Mouse (Mus musculus): Measurements from ENCODE around the gene Myzap. TPM values are rescaled to one million over a fixed set of nuclear protein-coding genes. Genes with fewer than 3 reads are reported as not detected.
A peak's percentile ranks its signal among the peaks of the same experiment; 100 is the strongest.

Myzap gene
- polyA plus RNA-seq, 1 experiment from 2014 or later, result 4.5 TPM

DNA sequence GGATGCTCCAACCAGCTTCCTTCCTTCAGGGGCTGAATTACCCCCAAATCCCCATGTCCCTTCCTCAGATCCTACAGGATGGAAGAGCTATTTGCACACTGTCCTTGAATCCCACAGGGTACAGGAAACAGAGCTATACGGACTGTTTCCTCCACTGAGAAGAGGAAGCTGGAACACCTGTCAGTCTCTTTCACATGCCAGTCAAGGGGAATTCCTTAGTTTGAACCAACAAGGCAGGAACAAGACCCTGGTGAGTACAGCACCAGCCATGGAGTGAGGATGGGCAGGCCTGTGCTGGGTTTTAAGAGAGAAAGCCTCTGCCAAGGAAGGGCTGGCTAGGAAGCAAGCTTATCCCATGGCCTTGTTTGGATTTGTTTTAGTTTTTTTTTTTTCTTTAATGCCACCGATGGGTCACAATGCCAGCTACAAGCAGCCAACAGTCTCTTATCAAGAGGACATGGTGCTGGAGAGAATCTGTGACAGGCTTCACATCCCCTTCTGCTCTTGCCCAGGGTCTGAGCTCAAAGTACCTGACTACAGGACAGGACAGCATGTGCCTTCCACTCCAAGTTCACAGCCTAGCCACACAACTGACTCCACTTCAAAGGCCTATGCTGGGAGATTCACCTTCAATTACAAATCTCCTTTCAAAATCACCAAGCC, 3.1 kb downstream of the Myzap start:
- Histone ChIP-seq H3K4me3 (ENCODE audit: low read depth, low read length) (no peak overlapping the region), H3K9ac (ENCODE audit: low read length) (no peak overlapping the region), H3K27me3 (ENCODE audit: control insufficient read depth, insufficient read depth, low read length) (no peaks in the 10 kb centered on the region), H3K36me3 (ENCODE audit: control insufficient read depth, insufficient read depth, low read length) (no peaks in the 10 kb centered on the region), H3K4me1 (ENCODE audit: control insufficient read depth, insufficient read depth, low read length) (no peaks in the 10 kb centered on the region), H3K9me3 (ENCODE audit: control insufficient read depth, low read length) (no peaks in the 10 kb centered on the region), H3K4me2 (no peak overlapping the region), H3K27ac (ENCODE audit: low read depth, low read length) (no peak overlapping the region)
- DNase-seq (ENCODE audit: low spot score, missing footprints), result peak; percentile 53
- no peak for ATAC-seq (ENCODE audit: low FRiP score)
- WGBS, result 82% methylated on average over 2 of the region's 2 CpGs

DNA sequence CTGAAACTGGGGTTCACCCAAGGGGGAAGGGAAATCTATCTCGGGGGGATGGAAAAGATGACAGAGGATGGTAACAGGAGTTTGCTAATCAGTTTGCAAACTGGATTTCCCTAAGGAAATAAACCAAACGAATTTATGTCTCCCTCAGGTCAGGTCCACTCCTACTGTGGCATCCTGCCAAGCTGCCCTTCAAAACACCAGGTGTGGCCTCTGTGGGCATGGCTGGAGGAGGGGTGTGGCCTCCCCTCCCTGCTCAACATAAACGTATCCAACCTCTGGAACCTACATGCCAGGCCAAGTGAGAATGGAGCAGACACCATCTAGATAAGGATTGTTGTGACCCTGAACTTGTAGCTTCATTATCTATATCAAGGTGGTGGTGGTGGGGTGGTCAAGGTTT, 5.8 kb downstream of the Myzap start:
- H3K9me3 ChIP-seq (ENCODE audit: control insufficient read depth, low read length), result no peaks in the 10 kb centered on the region
- no peaks in the 10 kb centered on the region for H3K4me1 ChIP-seq (ENCODE audit: control insufficient read depth, insufficient read depth, low read length)
- no peak overlapping the region for H3K4me3 ChIP-seq (ENCODE audit: low read depth, low read length)
- H3K4me2 ChIP-seq, result no peak overlapping the region
- ATAC-seq (ENCODE audit: low FRiP score) (no peak), DNase-seq (ENCODE audit: low spot score, missing footprints) (no peak)
- H3K27me3 ChIP-seq (ENCODE audit: control insufficient read depth, insufficient read depth, low read length), result no peaks in the 10 kb centered on the region
- WGBS, result 67% methylated on average over 3 of the region's 3 CpGs
- no peaks in the 10 kb centered on the region for H3K36me3 ChIP-seq (ENCODE audit: control insufficient read depth, insufficient read depth, low read length)
- no peak overlapping the region for H3K27ac ChIP-seq (ENCODE audit: low read depth, low read length)
- H3K9ac ChIP-seq (ENCODE audit: low read length), result no peak overlapping the region

GRCm38 (mm10) chr9:71582771-71583170, 9.4 kb downstream of the Myzap start:
- no peak overlapping the region for H3K4me2 ChIP-seq
- 70% methylated on average over 1 of the region's 1 CpGs for WGBS
- no peaks in the 10 kb centered on the region for H3K27me3 ChIP-seq (ENCODE audit: control insufficient read depth, insufficient read depth, low read length)
- DNase-seq (ENCODE audit: low spot score, missing footprints) (peak; percentile 6), ATAC-seq (ENCODE audit: low FRiP score) (no peak)
- H3K27ac ChIP-seq (ENCODE audit: low read depth, low read length), result no peak overlapping the region
- no peaks in the 10 kb centered on the region for H3K4me1 ChIP-seq (ENCODE audit: control insufficient read depth, insufficient read depth, low read length)
- H3K4me3 ChIP-seq (ENCODE audit: low read depth, low read length), result no peak overlapping the region
- H3K36me3 ChIP-seq (ENCODE audit: control insufficient read depth, insufficient read depth, low read length), result no peaks in the 10 kb centered on the region
- no peak overlapping the region for H3K9ac ChIP-seq (ENCODE audit: low read length)
- no peaks in the 10 kb centered on the region for H3K9me3 ChIP-seq (ENCODE audit: control insufficient read depth, low read length)

DNA sequence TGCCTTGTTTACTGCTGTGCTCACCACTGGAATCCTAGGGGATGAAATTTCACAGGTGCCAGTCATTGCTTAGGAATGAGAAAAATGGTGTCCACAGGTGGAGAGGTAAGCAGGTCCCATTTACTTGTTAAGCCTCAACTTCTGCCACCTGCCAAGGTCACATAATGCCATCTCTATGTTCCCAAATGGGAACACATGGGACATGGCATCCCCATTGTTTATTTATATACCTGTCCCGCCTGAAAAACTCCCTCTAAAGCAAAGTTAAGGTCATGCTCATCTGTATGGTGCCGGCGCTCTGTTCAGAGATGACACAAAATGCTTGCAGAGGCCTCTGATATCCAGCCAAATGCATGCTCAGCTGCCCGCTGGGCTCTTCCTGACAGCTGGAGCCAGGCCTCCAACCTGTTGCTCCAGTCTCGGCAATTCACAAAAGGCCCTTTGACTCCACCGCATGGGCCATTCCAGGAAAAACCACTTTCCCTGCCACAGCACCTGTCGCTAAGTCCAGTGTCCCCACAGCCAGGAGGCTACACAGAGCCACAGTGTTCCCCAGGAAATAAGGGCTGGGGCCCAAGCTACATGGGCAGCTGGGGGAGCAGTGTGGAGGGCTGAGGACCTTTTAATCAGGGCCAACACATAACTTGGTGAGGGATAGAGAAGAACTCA, 13.1 kb downstream of the Myzap start:
- ATAC-seq (ENCODE audit: low FRiP score), result no peak
- Histone ChIP-seq H3K4me2 (no peak overlapping the region), H3K9me3 (ENCODE audit: control insufficient read depth, low read length) (no peaks in the 10 kb centered on the region), H3K27me3 (ENCODE audit: control insufficient read depth, insufficient read depth, low read length) (no peaks in the 10 kb centered on the region), H3K27ac (ENCODE audit: low read depth, low read length) (no peak overlapping the region), H3K4me1 (ENCODE audit: control insufficient read depth, insufficient read depth, low read length) (no peaks in the 10 kb centered on the region), H3K36me3 (ENCODE audit: control insufficient read depth, insufficient read depth, low read length) (no peaks in the 10 kb centered on the region), H3K9ac (ENCODE audit: low read length) (no peak overlapping the region), H3K4me3 (ENCODE audit: low read depth, low read length) (no peak overlapping the region)
- WGBS, result 77% methylated on average over 7 of the region's 7 CpGs
- DNase-seq (ENCODE audit: low spot score, missing footprints), result peak; percentile 21

GRCm38 (mm10) chr9:71574440-71574839, 17.7 kb downstream of the Myzap start:
- H3K9me3 ChIP-seq (ENCODE audit: control insufficient read depth, low read length), result no peaks in the 10 kb centered on the region
- WGBS, result 94% methylated on average over 3 of the region's 3 CpGs
- no peak overlapping the region for H3K4me3 ChIP-seq (ENCODE audit: low read depth, low read length)
- H3K4me1 ChIP-seq (ENCODE audit: control insufficient read depth, insufficient read depth, low read length), result no peaks in the 10 kb centered on the region
- H3K36me3 ChIP-seq (ENCODE audit: control insufficient read depth, insufficient read depth, low read length), result no peaks in the 10 kb centered on the region
- no peaks in the 10 kb centered on the region for H3K27me3 ChIP-seq (ENCODE audit: control insufficient read depth, insufficient read depth, low read length)
- no peak for ATAC-seq (ENCODE audit: low FRiP score)
- no peak overlapping the region for H3K9ac ChIP-seq (ENCODE audit: low read length)
- no peak for DNase-seq (ENCODE audit: low spot score, missing footprints)
- no peak overlapping the region for H3K4me2 ChIP-seq
- H3K27ac ChIP-seq (ENCODE audit: low read depth, low read length), result no peak overlapping the region

DNA sequence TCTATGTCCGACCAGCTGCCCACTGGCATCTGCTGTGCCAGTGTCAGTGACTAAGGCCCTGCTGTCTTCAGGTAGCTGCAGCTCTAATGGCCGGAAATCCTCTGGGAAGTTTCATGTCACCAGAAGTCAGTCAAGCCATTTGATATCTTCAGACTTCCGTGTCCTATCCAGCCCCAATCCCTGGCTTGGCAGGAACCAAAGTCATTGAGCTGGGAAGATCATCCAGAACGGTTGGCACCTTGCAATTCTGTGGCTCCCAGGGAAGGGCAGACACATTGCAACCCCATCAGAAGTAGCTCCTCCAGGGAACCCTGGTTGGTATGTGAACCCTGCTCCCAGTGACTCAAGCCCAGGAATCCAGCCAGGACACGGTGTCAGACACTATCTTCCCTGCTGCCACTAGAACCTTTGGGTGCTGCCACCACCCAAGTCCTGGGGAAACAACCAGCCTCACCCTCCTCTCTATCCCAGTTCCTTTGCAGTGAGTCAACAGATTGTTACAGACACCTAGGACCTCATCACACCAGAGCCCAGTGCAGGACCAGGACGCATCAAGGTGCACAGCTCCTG, 18.3 kb downstream of the Myzap start:
- no peaks in the 10 kb centered on the region for H3K4me1 ChIP-seq (ENCODE audit: control insufficient read depth, insufficient read depth, low read length)
- no peak for ATAC-seq (ENCODE audit: low FRiP score)

DNA sequence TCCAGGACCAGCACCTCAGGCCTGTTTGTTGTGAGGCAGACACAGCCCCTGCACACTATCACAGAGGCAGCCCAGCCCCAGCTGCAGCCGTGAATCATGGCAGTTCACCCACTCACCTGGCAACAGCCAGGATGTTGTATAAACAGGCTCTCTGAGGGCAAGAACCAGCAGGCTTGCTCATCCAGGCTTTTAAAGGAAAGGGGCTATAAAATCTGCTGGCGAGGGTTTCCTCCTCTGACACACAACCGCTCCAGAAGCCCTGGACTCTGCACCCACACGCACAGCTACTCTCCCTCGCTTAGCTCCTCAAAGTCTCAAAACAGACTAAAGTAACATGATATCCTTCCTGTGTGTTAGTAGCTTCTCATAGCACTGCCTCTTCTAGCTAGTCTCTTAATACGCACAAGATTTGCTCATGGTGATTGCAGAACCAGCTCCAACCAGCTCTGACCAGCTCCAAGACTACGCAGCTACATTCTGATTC, 21.0 kb downstream of the Myzap start:
- 79% methylated on average over 7 of the region's 7 CpGs for WGBS
- DNase-seq (ENCODE audit: low spot score, missing footprints) (no peak), ATAC-seq (ENCODE audit: low FRiP score) (no peak)
- no peaks in the 10 kb centered on the region for H3K27me3 ChIP-seq (ENCODE audit: control insufficient read depth, insufficient read depth, low read length)
- H3K36me3 ChIP-seq (ENCODE audit: control insufficient read depth, insufficient read depth, low read length), result no peaks in the 10 kb centered on the region
- H3K9me3 ChIP-seq (ENCODE audit: control insufficient read depth, low read length), result no peaks in the 10 kb centered on the region
- H3K4me3 ChIP-seq (ENCODE audit: low read depth, low read length), result no peak overlapping the region
- no peak overlapping the region for H3K27ac ChIP-seq (ENCODE audit: low read depth, low read length)
- H3K4me2 ChIP-seq, result no peak overlapping the region
- 0 out of 2 replicates have a peak, but pooled peaks cover 2% of the 10 kb centered on the region for H3K4me1 ChIP-seq (ENCODE audit: control insufficient read depth, insufficient read depth, low read length)
- H3K9ac ChIP-seq (ENCODE audit: low read length), result no peak overlapping the region

More for the DNA sequence above, 18.3 kb downstream of the Myzap start:
- DNase-seq (ENCODE audit: low spot score, missing footprints), result no peak
- Histone ChIP-seq H3K9ac (ENCODE audit: low read length) (no peak overlapping the region), H3K27ac (ENCODE audit: low read depth, low read length) (no peak overlapping the region), H3K4me3 (ENCODE audit: low read depth, low read length) (no peak overlapping the region), H3K4me2 (no peak overlapping the region), H3K27me3 (ENCODE audit: control insufficient read depth, insufficient read depth, low read length) (no peaks in the 10 kb centered on the region), H3K9me3 (ENCODE audit: control insufficient read depth, low read length) (no peaks in the 10 kb centered on the region), H3K36me3 (ENCODE audit: control insufficient read depth, insufficient read depth, low read length) (no peaks in the 10 kb centered on the region)
- whole genome bisulfite sequencing, result 86% methylated on average over 6 of the region's 6 CpGs

- Histone ChIP-seq H3K4me1 (ENCODE audit: control insufficient read depth, insufficient read depth, low read length) (0 out of 2 replicates have a peak, but pooled peaks cover 2% of the 10 kb centered on the region), H3K9ac (ENCODE audit: low read length) (no peak overlapping the region), H3K4me3 (ENCODE audit: low read depth, low read length) (no peak overlapping the region), H3K27me3 (ENCODE audit: control insufficient read depth, insufficient read depth, low read length) (no peaks in the 10 kb centered on the region), H3K9me3 (ENCODE audit: control insufficient read depth, low read length) (no peaks in the 10 kb centered on the region), H3K4me2 (no peak overlapping the region), H3K27ac (ENCODE audit: low read depth, low read length) (no peak overlapping the region), H3K36me3 (ENCODE audit: control insufficient read depth, insufficient read depth, low read length) (no peaks in the 10 kb centered on the region)
- 61% methylated on average over 7 of the region's 7 CpGs for WGBS
- no peak for DNase-seq (ENCODE audit: low spot score, missing footprints)
- no peak for ATAC-seq (ENCODE audit: low FRiP score)
These were observed 22.0 kb downstream of the Myzap start for GRCm38 (mm10) chr9:71570170-71570569.

DNA sequence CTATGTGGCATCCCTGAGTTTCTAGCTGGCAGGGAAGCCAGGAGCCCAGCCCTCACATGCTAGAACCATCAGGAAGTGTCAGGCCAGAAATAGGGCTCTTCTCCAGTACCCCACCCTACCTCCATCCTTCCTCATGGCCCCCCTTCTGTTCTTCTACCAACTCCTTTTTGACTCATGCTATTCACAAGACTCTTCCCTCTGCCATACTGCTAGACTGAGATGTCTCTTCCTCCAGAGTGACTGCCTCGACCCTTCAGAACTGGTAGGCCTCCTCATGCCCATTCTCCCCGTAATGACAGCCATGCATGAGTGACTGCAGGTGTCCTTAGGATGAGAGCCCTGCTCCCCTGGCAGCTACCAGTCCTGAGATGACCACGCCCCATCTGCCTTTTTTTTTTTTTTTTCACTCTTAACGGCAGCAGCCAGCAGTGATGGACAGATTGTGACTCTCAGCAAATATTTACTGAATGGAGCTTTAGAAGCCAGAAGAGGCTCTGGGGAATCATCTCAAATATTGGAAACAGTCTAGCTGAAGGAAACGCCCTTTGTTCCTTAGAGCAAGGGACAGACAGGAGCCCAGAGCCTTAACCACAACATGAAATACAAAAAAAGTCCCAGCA, 23.7 kb downstream of the Myzap start:
- Histone ChIP-seq H3K4me1 (ENCODE audit: control insufficient read depth, insufficient read depth, low read length) (0 out of 2 replicates have a peak, but pooled peaks cover 2% of the 10 kb centered on the region), H3K9me3 (ENCODE audit: control insufficient read depth, low read length) (no peaks in the 10 kb centered on the region), H3K4me3 (ENCODE audit: low read depth, low read length) (no peak overlapping the region), H3K36me3 (ENCODE audit: control insufficient read depth, insufficient read depth, low read length) (no peaks in the 10 kb centered on the region), H3K4me2 (no peak overlapping the region), H3K27ac (ENCODE audit: low read depth, low read length) (no peak overlapping the region), H3K27me3 (ENCODE audit: control insufficient read depth, insufficient read depth, low read length) (no peaks in the 10 kb centered on the region), H3K9ac (ENCODE audit: low read length) (no peak overlapping the region)
- ATAC-seq (ENCODE audit: low FRiP score) (no peak), DNase-seq (ENCODE audit: low spot score, missing footprints) (no peak)
- WGBS, result 56% methylated on average over 5 of the region's 5 CpGs

Data from midbrain, embryonic 11.5 days (tissue).